ENCODE assay signal across 1 mouse cellular context in genomic region chr2:9892541-9892940, GRCm38 (mm10).
TF ChIP-seq lines count a peak whose summit lies in the region.

No protein-coding gene starts in this region.

TF ChIP-seq in MEL, 35 proteins besides CTCF, POLR2A, EP300 and RAD21 (continued from another document):
- no peak for TF ChIP-seq ZNF384 (IDR thresholded peaks at IDR 0.05; ENCODE audit: low read depth, low read length)
- TF ChIP-seq UBTF (IDR thresholded peaks at IDR 0.05; ENCODE audit: borderline replicate concordance, insufficient read depth, low read depth, low read length): no peak
- TF ChIP-seq CHD2 (IDR thresholded peaks at IDR 0.05; ENCODE audit: low read length): no peak
- no peak for TF ChIP-seq CHD1 (IDR thresholded peaks at IDR 0.05; ENCODE audit: low read depth, low read length)
- no peak for TF ChIP-seq POLR2AphosphoS2 (IDR thresholded peaks at IDR 0.05; ENCODE audit: low read length)
- no peak for TF ChIP-seq MAX (IDR thresholded peaks at IDR 0.05; ENCODE audit: low read length)
- TF ChIP-seq GATA1 (IDR thresholded peaks at IDR 0.05; ENCODE audit: low read depth, low read length): peak; percentile 53; the same call in 1 of the 2 replicates
- no peak for TF ChIP-seq ZMIZ1 (IDR thresholded peaks at IDR 0.05; ENCODE audit: low read depth, low read length)
- peak; percentile 12; the same call in 1 of the 2 replicates for TF ChIP-seq RCOR1 (IDR thresholded peaks at IDR 0.05; ENCODE audit: low read depth, low read length)
- no peak for TF ChIP-seq JUND (IDR thresholded peaks at IDR 0.05; ENCODE audit: low read depth, low read length)
- TF ChIP-seq ZKSCAN1 (IDR thresholded peaks at IDR 0.05; ENCODE audit: low read depth, low read length): no peak
- TF ChIP-seq KAT2A (conservative IDR thresholded peaks at IDR 0.05; ENCODE audit: low read depth, low read length): no peak
- TF ChIP-seq USF2 (IDR thresholded peaks at IDR 0.05; ENCODE audit: borderline replicate concordance in 1 of 2, insufficient read depth in 1 of 2, low read depth in 1 of 2, low read length in 2 of 2): no peak
- 0 out of 2 replicates have a peak, but pooled peaks have one; percentile 8 for TF ChIP-seq MYB (IDR thresholded peaks at IDR 0.05; ENCODE audit: low read depth, low read length)
- no peak for TF ChIP-seq MAFK (IDR thresholded peaks at IDR 0.05; ENCODE audit: borderline replicate concordance, low read depth, low read length)
- no peak for TF ChIP-seq ETS1 (IDR thresholded peaks at IDR 0.05; ENCODE audit: low read depth, low read length)
- no peak for TF ChIP-seq TBP (IDR thresholded peaks at IDR 0.05; ENCODE audit: low read depth, low read length)
- peak; percentile 39; the same call in 1 of the 2 replicates for TF ChIP-seq TCF12 (IDR thresholded peaks at IDR 0.05; ENCODE audit: low read depth, low read length)
- no peak for TF ChIP-seq ZC3H11A (IDR thresholded peaks at IDR 0.05; ENCODE audit: low read depth, low read length)
- TF ChIP-seq NRF1 (IDR thresholded peaks at IDR 0.05; ENCODE audit: insufficient read depth, low read depth, low read length, poor library complexity, severe bottlenecking): no peak
TF ChIP-seq in MEL: peak in this region for 4.
